Mouse (Mus musculus) pancreas, adult 10 weeks (tissue): ENCODE data around the gene Rgs10. TPM values are rescaled to one million over a fixed set of nuclear protein-coding genes. Genes with fewer than 3 reads are reported as not detected.

Experiments
- polyA plus RNA-seq: library from polyadenylated mRNA; stranded (reverse); fragments of 350-450 nt; fragmentation: Illumina TruSeq; extraction: RNeasy Lipid Tissue Mini Kit (QIAGEN cat#74804); gene quantifications from one replicate; pipeline ENCODE4 v1.2.3, GENCODE M21; 2015; ENCODE audit warnings: low read depth, low replicate concordance; ENCODE audit not compliant: insufficient read depth

Gene Rgs10
- polyA plus RNA-seq, result 8.3 TPM

DNA sequence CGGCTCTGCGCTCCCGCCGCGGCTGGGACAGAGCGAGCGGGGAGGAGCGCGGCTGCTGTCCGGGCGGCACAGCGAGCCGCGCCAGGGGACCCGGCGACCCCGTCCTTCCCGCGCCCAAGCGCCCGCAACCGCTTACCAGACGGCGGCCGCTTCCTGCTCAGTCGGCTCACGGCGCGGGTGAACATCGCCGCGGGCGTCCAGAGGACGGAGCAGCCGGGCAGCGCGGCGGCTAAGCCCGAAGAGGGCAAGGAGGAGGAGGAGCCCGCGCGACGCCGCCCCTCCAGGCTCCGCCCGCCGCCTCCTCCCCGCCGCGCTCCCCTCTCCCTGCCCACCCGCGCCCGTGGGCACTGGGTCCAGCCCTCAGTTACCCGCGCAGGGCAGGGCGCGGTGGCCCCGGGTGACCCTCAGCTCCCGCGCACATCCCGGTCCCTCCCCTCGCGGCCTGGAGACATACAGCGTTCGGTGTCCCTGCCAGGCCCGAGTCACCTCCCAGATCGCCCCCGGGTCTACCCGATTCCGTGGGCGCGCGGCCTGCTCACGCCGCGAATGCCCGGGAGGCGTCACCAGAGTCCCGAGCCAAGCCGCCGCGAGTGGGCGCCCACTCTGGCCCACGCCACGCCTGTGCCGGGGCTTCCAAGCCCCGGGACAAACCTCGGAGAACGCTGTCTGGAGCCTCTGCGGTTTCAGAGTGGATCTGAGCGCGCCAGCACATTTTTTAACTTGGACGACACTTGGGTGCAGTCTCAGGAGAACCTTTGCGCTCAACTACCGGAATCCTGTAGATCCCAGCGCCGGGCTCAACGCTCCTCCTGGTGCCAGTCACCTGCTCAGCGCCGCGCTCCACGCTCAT, at the start of gene Rgs10:
Rgs10 (minus strand) TSS at position 829 of the 850 bp plus-strand sequence.

DNA sequence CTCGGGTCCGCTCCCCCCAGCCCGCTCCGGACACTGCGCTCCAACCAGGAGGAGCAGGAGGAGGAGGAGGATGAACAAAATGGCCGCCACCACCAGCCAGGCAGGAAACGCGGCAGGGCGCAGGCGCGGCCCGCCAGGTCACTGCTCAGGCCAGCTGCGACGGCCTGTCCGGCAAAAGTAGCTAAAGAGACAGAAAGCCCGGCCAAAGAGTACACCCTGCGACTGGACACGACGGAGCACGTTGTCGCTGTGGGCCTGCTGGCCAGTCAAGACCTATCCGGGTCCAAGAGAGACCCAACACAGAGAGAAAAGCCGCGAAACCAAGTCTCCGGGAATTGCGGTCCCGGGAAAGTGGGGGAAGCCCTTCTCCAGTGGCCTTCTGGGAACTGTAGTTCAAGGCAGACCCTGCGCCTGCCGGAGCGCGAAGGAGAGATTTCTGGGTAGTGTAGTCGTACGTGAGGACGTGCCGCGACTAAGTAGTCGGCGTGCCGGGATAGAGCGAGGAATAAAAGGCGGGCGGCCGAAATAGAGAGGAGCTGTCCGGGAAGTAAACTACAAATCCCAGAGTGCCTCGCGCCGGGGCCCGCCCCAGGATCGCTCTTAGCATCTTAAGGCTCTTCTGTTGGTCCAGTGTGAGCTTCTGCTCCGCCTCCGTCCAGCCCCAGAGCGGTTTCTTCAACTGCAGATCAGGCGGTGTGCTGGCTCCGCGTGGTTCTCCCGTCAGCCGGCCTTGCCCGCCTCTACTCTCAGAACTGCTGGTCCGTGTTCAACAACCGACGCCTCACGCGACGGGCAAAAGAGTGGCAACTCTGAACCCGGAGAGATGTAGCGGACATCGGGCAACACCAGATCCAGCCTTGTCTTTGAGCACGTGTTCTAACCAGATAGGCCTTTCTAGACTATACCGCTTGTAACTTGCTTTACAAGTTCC, 43.0 kb upstream of the Rgs10 start, which contains the start of gene Tial1:
Tial1 (minus strand) TSS at position 433 of the 931 bp plus-strand sequence.

Other genes with a start within 250 kb of the Rgs10 start
- gene Cox6a2, start 212.4 kb downstream of the Rgs10 start, polyA plus RNA-seq, result 4.8 TPM
- 3.7 TPM for gene Armc5, start 181.4 kb downstream of the Rgs10 start, polyA plus RNA-seq
- gene 9130023H24Rik, start 180.7 kb downstream of the Rgs10 start, polyA plus RNA-seq, result 1.6 TPM
- 13.9 TPM for gene Tgfb1i1, start 171.9 kb downstream of the Rgs10 start, polyA plus RNA-seq
- gene Slc5a2, start 153.1 kb downstream of the Rgs10 start, polyA plus RNA-seq, result not detected
- 13.6 TPM for gene BC017158, start 120.6 kb downstream of the Rgs10 start, polyA plus RNA-seq
- 25.4 TPM for gene Tial1, start 43.0 kb upstream of the Rgs10 start, polyA plus RNA-seq
- 9.6 TPM for gene Bag3, start 104.9 kb upstream of the Rgs10 start, polyA plus RNA-seq
- gene Inpp5f, start 192.6 kb upstream of the Rgs10 start, polyA plus RNA-seq, result 5.4 TPM